Mouse (Mus musculus) c-Kit-positive CD71-positive TER-119-negative erythroid progenitor cells, embryonic 14.5 days (primary cell): ENCODE measurements around the gene Plod2.

Experiments
- DNase-seq: peaks from one replicate; pipeline ENCODE4 v3.0.0-alpha.2; 2013; ENCODE audit warnings: low read depth

Plod2 gene

DNA sequence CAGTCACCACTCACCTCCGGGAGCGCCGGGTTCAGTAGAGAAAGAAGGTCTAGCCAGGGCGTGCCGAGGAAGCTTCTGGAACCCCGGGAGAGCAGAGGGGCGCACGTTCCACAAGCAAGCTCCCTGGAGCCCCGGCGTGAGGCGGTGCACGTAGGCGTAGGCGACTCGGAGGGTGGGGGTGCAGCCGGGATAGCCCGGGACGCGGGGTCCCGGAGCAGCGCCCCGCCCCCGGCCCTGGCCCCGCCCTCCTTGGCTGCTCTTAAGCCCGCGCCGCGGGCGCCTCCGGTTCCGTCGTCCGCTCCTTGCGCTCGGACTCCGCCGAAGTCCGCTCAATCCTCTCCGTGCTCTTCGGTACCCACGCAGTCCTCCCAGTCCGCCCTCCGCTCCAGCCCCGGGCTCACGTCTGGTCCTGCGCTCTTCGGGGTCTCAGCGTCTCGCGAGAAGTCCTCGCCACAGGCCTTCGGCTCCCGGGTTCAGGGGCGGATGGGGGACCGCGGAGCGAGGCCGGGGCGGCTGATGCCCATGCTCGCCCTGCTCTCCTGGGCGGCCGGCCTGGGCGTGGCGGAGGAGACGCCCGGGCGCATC, at the start of gene Plod2:
TSS of gene Plod2 (plus strand) at position 247 of the 585 bp plus-strand sequence.
- no peak for DNase-seq

DNA sequence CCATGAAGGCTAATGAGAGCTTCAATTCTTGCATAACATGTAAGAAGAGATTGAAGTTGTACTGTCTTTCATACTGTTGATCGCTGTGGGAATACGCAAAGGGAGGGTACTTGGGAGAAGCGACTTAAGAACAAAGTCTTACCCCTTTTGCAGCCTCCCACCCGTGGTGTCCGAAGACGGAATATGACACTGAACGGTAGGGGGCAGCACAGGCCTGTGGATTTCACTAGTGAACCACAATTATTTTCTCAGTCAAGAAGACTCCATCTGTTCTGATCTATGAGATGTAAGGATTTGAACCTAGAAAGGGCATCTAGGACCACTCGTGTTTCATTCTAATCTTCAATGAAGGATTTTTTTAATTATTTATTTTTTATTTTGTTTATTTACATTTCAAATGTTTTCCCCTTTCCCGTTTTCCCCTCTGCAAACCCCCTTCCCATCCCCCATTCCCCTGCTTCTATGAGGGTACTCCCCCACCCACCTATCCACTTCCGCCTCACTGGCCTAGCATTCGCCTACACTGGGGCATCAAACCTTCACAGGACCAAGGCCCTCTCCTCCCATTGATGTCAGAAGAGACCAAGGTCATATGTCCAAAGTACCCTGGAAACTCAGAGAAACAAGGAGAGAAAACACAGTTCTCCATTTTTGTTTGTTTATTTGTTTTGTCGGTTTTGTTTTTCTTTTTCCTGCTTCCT, 42.2 kb upstream of the Plod2 start:
- peak; percentile 36 for DNase-seq

DNA sequence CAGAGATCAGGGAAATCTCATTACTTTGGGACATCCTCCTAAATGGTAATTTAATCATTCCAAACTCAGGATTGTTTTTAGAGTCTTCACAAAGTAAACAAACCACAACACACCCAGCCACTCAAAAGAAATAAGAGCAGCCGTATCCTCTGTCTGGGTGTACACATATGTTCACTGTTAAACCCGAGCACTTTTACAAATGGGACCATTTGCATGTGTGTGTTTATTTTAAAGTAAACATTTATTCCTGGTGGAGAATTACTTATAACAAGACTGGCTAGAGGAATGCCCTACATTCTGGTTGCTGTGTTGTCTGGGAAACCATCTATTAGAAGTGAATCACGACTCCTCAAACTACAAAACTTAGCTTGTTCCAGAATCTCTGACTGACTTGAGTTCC, 37.8 kb upstream of the Plod2 start:
- no peak for DNase-seq

DNA sequence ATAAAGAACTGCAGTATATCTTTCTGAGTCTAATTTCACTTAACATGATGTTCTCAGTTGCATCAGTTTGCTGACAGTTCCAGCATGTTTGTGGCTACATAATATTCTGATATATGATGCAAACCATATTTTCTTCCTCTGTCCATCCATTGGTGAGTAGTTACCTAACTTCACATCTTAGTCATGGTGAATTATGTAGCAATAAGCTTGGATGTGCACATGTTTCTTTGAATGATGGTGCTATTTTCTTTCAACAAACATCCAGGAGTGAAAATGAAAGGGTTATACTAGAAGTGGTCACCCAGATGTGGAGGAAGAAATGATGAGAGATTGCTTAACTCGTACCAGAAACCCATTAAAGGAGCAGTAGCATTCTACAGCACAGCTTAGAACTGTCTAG, 37.1 kb upstream of the Plod2 start:
- DNase-seq = no peak

DNA sequence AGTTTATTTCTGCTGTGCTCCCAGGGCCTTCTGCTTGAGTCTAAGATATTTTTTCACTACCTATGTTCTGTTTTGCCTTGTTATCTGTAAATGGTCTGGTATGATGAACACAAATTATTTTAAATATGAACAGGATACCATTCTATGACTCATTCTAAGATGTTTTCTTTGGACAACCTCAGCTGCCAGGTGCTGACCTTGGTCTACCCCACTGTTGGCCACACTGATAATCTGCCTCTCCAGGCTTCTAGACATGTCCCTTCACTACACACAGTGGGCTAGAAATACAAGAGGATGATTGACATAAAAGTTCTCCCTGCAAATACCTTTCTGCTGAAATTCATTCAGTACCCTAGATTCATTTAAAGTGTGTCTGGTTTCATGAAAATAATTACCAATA, 30.3 kb upstream of the Plod2 start:
- DNase-seq = no peak

DNA sequence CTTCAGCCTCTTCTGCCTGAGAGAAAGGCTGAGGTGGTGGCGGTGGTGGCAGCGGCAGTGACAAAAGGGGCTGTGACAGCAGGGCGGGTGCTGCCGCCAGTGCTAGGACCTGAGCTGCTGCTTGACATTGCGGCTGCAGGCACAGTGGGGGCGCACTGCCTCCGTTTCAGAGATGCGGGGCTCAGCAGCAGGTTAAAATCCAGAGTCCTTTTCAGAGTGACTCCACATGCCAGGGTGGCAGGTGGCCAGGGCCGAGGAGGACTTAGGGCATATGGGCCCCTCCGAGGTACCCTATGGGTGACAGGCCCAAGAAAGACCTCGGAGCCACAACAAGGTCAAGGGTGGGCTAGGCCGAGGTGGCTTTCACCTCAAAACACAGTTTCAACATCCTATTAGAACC, 25.0 kb upstream of the Plod2 start:
- DNase-seq = no peak

DNA sequence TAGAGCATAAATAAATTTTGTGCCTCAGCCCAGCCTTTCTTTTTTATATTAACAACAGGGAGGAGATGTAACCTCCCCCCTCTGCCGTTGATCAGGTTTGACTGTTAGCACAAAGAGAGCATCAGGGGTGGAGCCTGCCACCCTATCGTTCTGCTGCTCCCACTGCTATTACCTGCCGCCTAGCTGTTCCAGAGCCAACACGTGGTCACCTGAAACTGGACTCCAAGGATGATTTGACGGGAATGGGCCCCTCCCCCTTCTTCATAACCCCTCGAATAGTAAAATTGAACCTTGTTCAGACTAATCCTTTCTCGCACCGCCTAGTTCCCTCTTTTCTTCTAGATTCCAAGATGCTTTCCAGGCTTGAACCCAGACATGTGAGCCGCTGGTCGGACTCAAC, 21.3 kb upstream of the Plod2 start:
- no peak for DNase-seq

DNA sequence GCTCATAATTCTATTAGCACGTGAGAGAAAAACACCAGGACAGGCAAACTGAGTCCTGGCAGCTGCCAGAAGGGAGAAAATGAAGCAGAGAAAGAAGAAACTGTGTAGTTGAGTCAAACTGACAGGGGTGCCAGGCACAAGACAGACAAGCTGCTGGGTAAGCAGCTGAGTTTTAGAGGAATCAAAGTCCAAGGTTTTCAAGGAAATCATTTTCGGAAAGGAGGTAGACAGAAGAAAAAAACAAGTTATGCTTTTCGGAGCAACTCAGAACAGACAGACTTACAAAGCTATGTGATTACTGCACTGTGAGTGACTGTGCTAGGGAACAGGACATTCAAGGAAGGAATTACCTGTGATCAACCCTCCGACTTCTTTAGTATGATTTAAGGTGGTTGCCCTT, 17.5 kb upstream of the Plod2 start:
- no peak for DNase-seq

DNA sequence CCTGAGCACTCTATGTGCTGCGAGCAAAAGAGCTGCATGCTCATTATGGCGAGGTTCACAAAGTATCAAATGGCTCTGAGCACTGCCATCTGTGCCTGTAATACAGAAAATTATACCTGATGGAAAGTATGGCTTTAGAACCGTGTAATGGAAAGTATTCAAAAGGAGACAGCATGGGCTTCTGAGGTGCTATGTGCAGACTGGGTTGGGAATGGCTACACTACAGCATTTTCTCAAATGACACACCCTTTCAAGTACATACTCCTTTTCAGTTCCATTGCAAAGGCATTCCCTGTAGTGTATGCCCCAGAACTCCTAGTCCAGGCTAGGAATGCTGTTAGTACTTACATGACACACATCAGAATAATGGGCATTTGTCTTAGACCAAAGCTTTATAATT, 12.0 kb upstream of the Plod2 start:
- DNase-seq = no peak

DNA sequence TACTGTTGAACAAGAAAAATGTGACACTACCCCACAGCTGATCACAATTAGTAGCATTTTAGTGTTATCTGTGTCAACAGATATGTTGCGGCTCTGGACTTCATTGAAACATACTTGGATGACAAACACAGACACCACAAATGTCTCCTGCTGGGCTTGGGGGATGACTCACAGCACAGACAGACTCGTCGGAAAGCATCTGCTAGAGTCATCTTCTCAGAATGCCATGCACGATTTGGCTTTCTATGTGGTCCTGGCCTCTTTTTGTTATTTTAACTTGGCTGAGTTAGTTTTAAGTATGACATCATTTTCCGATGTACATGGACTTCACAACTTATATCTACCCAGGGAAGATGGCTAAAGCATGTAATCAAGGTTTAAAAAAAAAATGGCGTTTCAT, 4.3 kb upstream of the Plod2 start:
- no peak for DNase-seq

DNA sequence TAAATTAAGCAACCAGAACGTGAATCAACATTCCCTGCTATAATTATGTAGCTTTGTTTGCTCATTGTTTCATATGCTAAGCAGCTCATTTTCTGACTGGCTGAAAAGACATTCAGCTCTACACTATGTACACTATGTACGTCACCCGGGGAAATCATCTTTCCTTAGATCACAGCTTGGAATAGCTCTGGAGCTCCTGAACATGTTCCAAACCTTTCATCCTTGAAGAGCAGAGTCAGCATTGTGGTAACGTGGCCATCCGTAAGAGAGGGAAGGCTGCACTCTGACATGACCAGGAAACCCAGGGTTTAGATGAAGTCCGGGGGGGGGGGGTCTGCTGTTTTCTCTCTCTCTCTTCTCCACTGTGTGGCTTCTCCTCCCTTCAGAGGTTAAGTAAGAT, 3.8 kb upstream of the Plod2 start:
- no peak for DNase-seq

DNA sequence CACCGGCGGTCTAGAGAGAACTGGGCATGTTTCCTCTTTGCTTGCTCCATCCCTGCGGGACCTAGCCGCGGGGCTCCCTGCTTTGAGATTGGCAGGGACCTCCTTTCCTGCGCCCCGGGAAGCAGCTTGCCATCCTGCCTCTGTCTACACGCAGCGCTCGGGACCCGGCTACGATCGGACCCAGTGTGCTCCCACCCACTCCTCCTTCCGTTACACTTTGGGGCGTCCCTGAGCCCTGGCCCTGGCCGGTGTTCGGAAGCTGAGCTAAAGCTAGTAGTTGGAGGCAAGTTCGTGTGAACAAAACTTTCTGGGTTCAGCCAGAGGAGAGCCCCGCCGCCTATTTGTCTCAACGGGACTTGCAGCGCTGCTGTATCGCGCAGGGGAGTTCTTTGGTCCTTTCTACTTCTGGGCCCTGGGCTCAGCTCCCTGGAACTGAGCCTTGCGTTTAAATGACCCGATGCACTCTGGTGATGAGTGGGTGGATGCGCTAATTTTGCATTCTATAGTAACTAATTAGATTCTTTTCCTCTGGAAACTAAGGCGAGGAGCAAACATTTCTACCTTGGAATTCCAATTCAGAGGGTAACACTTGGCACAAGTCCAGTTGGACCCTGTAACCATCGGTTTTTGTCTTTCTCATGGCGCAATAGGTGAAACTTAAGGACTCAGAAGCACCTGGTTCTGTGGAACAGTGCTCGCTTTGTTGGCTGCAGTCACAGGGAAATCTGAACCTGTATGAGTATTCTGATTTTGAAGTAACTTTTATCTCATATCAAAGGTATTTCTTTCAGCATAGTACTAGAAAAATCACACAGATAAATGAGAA, 781 bp downstream of the Plod2 start:
- DNase-seq = no peak

DNA sequence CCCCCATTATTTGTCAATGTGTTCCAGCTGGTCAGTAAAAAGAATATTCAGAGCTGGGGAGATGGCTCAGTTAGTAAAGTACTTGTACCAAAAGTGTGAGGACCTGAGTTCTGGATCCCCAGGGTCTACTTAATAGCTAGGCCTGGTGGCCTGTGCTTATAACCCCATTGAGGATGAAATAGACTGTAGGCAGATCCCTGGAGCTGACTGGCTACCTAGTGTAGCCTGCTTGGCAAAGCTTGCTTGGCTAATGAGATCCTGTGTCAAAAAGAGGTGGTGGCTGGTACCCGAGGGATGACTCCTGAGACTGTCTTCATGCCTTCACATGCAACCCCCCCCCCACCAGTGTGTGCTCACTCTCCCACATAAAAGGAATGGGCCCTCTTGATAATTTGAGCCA, 2.1 kb downstream of the Plod2 start:
- no peak for DNase-seq

DNA sequence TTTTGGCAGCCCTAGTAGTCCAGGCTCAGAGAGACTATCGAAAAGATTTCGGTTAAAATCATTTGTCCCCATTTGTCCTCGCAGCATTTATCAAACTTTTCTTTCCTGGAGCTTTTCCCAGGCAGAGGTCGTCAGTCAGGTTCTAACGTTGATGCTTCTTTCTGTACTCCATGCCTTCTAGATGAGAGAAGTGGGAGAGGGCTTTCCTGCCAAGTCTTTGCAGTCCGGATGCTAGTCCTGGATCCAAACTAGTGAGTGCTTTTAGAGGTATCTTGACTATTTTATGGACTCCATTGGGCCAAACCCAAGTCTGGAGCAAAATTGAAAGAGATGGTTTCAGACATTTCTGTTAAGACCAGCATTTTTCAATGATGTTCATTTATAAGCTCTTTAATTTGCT, 3.0 kb downstream of the Plod2 start:
- no peak for DNase-seq

DNA sequence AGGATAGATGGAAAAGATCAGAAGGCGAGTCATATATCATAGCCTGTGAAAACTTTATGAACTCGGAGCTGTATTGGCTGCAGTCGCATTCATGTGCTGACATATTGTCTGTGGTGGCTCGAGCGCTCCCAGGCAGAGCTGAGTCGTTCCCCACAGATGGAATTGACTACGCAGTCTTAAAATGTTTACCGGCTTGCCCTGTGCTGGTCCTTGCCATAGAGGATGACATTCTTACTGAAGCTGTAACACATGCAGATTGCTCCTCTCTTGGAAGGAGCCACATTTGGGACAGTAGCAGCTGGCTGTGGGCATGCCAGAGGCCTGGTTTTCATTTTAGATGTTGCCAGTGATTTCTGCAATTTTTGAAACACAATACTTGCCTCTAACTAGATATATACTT, 4.4 kb downstream of the Plod2 start:
- no peak for DNase-seq

DNA sequence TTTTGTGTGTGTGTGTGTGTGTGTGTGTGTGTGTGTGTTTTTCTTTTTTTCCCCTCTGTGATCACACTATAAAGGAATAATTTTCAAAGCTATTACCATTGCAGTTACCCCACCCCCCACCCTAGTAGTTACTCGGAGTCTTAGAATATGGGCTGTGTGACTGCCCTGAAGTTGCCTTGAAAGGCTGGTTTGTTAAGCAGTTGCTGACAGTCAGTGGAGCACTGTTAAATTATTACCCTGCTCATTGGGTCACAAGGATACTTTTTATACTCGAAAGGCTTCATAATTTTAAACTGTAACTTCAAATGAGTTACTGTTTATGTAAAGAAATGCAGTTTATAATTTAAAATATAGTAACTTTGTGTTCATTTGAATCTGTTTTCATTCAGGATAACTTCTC, 5.1 kb downstream of the Plod2 start:
- no peak for DNase-seq

DNA sequence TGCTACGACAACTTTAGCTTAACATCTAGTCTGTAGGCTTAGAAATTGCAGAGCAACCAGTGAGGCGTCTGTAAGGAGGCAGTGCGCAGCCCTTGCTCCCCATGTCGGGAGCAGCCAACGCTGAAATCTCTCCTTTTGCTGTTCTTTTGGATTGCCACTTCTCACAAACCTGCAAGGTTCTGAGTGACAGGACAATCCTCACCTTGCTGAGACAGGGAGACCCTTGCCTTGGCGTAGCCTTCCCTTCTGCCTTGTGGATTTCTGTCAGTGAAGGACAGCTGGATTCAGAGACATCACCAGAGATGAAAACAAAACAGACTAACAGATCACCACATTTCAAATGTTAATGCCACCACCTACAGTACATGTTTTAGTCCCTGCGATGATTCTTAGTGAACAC, 5.8 kb downstream of the Plod2 start:
- DNase-seq = no peak

DNA sequence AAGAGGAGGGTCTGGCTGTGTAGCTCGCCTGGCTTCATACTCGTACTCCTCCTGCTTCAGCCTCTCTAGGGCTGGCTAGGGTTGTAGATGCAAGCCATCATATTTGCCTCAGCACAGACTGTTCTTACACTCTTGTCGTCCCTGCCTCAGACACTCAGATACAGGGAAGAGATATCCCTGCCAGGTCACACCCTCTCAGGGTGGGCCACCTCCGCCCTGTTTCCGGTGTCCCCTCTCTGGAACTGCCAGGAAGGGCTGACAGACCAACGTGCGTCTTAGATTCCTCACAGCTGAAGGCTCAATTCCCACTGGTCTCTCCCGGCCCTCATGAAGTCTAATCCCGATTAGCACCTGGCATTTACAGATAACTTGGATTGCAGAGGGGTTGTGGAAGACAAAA, 6.6 kb downstream of the Plod2 start:
- no peak for DNase-seq

DNA sequence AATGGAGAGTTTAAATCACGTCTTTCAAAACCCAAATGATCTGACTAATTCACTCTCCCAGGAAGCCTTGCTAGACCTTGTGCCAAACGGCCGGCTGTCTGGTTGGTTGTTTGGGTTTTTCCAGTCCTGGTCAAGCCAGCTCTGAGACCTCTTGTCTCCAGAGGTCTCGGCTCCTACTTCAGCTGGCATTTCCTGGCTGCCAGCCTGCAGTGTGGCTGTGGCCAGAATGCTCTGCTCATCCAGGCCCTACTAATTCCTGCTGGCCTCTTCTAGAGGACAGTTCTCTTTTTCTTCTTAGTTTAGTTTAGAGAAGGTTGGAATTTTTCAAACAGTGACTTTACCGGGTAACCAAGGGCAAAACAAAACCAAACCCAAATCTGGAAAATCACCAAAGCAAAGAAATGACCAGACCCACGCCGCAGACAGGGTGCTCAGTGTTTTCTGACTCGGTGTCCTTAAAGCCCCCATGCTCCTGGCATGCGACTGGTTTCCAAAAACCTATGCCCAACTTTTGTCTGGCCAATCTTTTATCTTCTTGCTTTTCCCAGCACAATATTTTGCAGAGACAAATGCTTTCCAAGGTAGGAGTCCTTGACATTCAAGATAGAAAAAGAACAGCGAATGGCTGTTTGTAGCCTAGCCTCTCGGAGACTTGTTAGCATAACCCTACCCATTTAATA, 7.9 kb downstream of the Plod2 start:
- no peak for DNase-seq

DNA sequence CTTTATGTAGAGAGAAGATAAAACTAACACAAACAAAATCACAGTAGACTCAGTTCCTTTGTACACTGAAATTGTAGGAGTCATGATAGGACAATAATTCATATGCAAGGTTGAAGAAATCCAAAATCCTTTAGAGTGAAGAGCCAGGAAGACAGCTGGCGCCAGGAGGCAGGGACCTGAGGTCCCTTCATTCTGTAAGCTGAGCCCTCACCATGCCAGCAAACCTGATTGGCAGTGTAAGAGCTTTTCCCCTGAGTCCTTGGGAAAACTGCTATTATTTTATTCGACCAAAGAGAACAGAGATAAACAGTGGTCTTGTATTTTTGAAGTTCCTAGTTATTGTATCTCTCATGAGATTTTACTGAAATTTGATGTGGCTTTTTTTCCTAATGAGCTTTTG, 9.0 kb downstream of the Plod2 start:
- DNase-seq = no peak

DNA sequence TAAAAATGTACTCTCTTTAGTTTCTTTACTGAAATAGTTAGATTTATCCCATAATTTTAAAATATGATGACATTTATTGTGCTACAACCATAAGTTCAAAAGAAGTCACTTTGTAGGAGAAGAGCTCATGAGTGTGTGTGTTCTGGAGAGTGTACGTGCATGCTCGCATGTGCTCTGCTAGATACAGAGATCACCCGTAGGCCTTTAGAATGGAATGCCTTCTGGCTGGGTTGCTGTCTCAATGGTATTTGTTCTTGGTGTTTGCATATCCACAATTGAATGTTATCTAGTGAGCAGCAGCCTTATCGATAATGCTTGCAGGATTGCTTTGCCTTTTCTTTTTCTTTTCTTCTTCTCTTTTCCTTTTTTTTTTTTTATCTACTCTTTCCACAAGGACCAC, 9.6 kb downstream of the Plod2 start:
- DNase-seq = no peak

DNA sequence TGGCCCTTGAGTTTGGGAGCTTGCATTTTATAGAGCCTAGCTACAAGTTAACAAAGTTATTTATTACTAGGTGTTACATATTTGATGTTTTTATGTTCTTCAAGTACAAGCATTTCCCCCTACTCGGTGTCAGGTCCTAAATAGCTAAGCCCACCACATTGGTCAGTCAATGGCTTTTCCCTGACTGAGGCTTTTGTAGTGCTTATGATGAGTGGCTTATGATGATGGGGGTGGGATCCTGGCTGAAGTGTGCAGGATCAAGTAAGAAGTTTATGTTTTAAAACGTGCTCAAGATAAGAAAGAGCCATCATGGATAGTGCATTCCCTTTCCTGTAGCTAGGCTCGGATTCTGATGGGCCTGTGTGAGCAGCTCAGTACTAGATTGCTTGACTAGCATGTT, 10.7 kb downstream of the Plod2 start:
- DNase-seq = no peak
